Mouse (Mus musculus): Measurements from ENCODE around the gene Sf3b1. TPM values are rescaled to one million over a fixed set of nuclear protein-coding genes. Genes with fewer than 3 reads are reported as not detected.
A peak's percentile ranks its signal among the peaks of the same experiment; 100 is the strongest.

Sf3b1 gene
- polyA plus RNA-seq, 1 experiment from 2014 or later = 149 TPM

GRCm38 (mm10) chr1:55051671-55052070, 24.4 kb upstream of the Sf3b1 start:
- peaks cover 5% of the 10 kb centered on the region; the same call in 1 of the 2 replicates for H3K36me3 ChIP-seq (ENCODE audit: control insufficient read depth, insufficient read depth)
- peak overlapping the region; percentile 76 for H3K4me2 ChIP-seq (replicated peaks; ENCODE audit: low read depth)
- WGBS = 74% methylated on average over 3 of the region's 3 CpGs
- no peak overlapping the region for H3K4me3 ChIP-seq (ENCODE audit: low read depth, low read length)
- ATAC-seq = no peak
- H3K4me1 ChIP-seq (replicated peaks; ENCODE audit: control insufficient read depth, insufficient read depth, low read length) = 0 out of 2 replicates have a peak, but pooled peaks cover 4% of the 10 kb centered on the region
- no peaks in the 10 kb centered on the region for H3K27me3 ChIP-seq (replicated peaks; ENCODE audit: control insufficient read depth, insufficient read depth, low read length)
- H3K9ac ChIP-seq (ENCODE audit: low read depth, low read length) = no peak overlapping the region
- TF ChIP-seq CTCF (IDR thresholded peaks at IDR 0.05; ENCODE audit: low read depth) = no peak
- peak overlapping the region; percentile 72; the same call in 1 of the 2 replicates for H3K27ac ChIP-seq (ENCODE audit: low read depth, low read length)
- H3K9me3 ChIP-seq (ENCODE audit: control insufficient read depth) = 0 out of 2 replicates have a peak, but pooled peaks cover 3% of the 10 kb centered on the region

DNA sequence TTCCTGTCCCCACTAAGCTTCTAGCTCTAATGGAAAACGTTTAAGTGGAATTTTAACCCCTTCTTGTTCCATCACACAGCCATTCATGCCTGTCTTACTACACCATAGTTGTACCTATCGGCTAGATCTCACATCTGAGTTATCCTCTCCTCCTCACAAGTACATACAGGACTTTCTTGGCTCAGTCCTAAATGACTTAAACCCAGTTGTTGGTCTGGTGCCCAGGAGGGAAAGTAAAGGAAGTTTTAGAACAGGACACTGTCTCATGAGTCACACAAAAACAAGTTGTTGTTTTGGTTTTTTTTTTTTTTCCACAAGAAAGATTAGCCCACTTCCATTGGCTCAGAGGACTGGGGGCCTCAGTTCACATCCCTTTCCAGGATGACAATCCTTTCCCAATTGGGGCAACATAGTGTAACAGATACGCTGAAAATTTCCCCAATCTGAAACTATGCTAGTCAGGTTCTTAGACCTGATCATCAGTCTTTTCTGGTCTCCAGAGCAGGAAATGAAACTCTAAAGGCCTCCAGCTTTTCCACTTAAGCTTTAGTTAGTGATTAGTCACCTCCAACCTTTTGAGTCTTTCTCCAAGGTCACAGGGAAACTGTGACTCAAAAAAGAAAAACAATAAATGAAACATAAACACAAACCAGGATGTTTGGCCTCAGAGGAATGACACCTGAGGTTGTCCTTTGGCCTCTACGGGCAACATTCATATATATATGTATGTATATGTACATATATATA, 21.7 kb upstream of the Sf3b1 start:
- 62% methylated on average over 4 of the region's 4 CpGs for WGBS
- H3K27ac ChIP-seq (ENCODE audit: low read depth, low read length) = no peak overlapping the region
- TF ChIP-seq CTCF (IDR thresholded peaks at IDR 0.05; ENCODE audit: low read depth) = no peak

DNA sequence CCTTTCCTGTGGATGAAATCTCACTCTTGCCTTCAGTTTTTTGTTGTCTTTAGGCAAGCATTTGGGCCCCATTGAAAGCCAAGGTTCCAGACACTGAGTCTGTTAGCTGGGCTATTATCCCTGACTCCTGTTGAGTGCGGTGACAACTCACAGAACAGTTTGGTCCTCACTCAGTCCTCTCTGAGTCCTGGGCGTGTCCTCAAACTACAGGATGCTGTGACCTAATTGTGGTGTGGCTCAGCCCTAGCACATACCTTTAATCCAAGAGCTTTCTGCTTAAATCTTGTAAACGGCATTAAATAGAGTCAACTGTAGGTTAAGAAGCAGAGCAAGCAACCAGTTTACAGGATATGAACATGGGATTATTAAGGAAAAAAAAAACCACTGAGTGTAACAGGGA, 15.9 kb upstream of the Sf3b1 start:
- TF ChIP-seq CTCF (IDR thresholded peaks at IDR 0.05; ENCODE audit: low read depth) = no peak
- 82% methylated on average over 3 of the region's 3 CpGs for WGBS
- H3K27me3 ChIP-seq (replicated peaks; ENCODE audit: control insufficient read depth, insufficient read depth, low read length) = no peaks in the 10 kb centered on the region
- no peak overlapping the region for H3K9ac ChIP-seq (ENCODE audit: low read depth, low read length)
- no peak overlapping the region for H3K27ac ChIP-seq (ENCODE audit: low read depth, low read length)
- ATAC-seq = no peak
- H3K36me3 ChIP-seq (ENCODE audit: control insufficient read depth, insufficient read depth) = no peaks in the 10 kb centered on the region
- no peak overlapping the region for H3K4me2 ChIP-seq (replicated peaks; ENCODE audit: low read depth)
- H3K9me3 ChIP-seq (ENCODE audit: control insufficient read depth) = 0 out of 2 replicates have a peak, but pooled peaks cover 6% of the 10 kb centered on the region
- H3K4me1 ChIP-seq (replicated peaks; ENCODE audit: control insufficient read depth, insufficient read depth, low read length) = no peaks in the 10 kb centered on the region
- no peak overlapping the region for H3K4me3 ChIP-seq (ENCODE audit: low read depth, low read length)

More for the DNA sequence above, 21.7 kb upstream of the Sf3b1 start:
- H3K36me3 ChIP-seq (ENCODE audit: control insufficient read depth, insufficient read depth) = no peaks in the 10 kb centered on the region
- no peaks in the 10 kb centered on the region for H3K27me3 ChIP-seq (replicated peaks; ENCODE audit: control insufficient read depth, insufficient read depth, low read length)
- H3K4me1 ChIP-seq (replicated peaks; ENCODE audit: control insufficient read depth, insufficient read depth, low read length) = 0 out of 2 replicates have a peak, but pooled peaks cover 4% of the 10 kb centered on the region
- H3K4me3 ChIP-seq (ENCODE audit: low read depth, low read length) = no peak overlapping the region
- H3K4me2 ChIP-seq (replicated peaks; ENCODE audit: low read depth) = no peak overlapping the region
- H3K9me3 ChIP-seq (ENCODE audit: control insufficient read depth) = 0 out of 2 replicates have a peak, but pooled peaks cover 3% of the 10 kb centered on the region
- no peak overlapping the region for H3K9ac ChIP-seq (ENCODE audit: low read depth, low read length)
- no peak for ATAC-seq

GRCm38 (mm10) chr1:55042246-55042645, 15.0 kb upstream of the Sf3b1 start:
- no peak overlapping the region for H3K4me2 ChIP-seq (replicated peaks; ENCODE audit: low read depth)
- H3K9me3 ChIP-seq (ENCODE audit: control insufficient read depth) = 0 out of 2 replicates have a peak, but pooled peaks cover 6% of the 10 kb centered on the region
- no peak overlapping the region for H3K4me3 ChIP-seq (ENCODE audit: low read depth, low read length)
- no peaks in the 10 kb centered on the region for H3K4me1 ChIP-seq (replicated peaks; ENCODE audit: control insufficient read depth, insufficient read depth, low read length)
- no peaks in the 10 kb centered on the region for H3K36me3 ChIP-seq (ENCODE audit: control insufficient read depth, insufficient read depth)
- H3K9ac ChIP-seq (ENCODE audit: low read depth, low read length) = no peak overlapping the region
- ATAC-seq = no peak
- no peak overlapping the region for H3K27ac ChIP-seq (ENCODE audit: low read depth, low read length)
- peak; percentile 34; the same call in 1 of the 2 replicates for TF ChIP-seq CTCF (IDR thresholded peaks at IDR 0.05; ENCODE audit: low read depth)
- H3K27me3 ChIP-seq (replicated peaks; ENCODE audit: control insufficient read depth, insufficient read depth, low read length) = no peaks in the 10 kb centered on the region
- 69% methylated on average over 1 of the region's 1 CpGs for WGBS

DNA sequence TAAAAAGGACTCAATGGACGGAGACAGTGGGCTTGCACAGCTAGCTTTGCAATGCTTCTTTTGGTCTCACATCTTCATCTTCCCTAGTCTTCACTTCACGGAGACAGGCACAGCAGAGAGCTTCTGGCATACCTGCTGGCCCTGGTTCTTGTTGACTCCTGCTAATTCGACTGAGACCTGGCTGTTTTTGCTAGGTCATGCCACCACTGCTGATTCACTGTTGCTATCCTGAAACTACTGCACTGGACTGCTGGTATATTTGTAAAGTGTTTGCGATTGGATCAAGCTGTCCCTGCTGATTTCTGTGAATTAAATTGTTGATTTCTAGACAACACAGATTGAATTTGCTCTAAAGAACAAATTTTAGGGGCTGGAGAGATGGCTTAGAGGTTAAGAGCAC, 14.4 kb upstream of the Sf3b1 start:
- TF ChIP-seq CTCF (IDR thresholded peaks at IDR 0.05; ENCODE audit: low read depth) = no peak
- H3K9ac ChIP-seq (ENCODE audit: low read depth, low read length) = no peak overlapping the region
- no peaks in the 10 kb centered on the region for H3K4me1 ChIP-seq (replicated peaks; ENCODE audit: control insufficient read depth, insufficient read depth, low read length)
- H3K4me2 ChIP-seq (replicated peaks; ENCODE audit: low read depth) = no peak overlapping the region
- ATAC-seq = no peak
- no peaks in the 10 kb centered on the region for H3K27me3 ChIP-seq (replicated peaks; ENCODE audit: control insufficient read depth, insufficient read depth, low read length)
- no peaks in the 10 kb centered on the region for H3K36me3 ChIP-seq (ENCODE audit: control insufficient read depth, insufficient read depth)
- WGBS = 87% methylated on average over 4 of the region's 4 CpGs
- no peak overlapping the region for H3K27ac ChIP-seq (ENCODE audit: low read depth, low read length)
- H3K9me3 ChIP-seq (ENCODE audit: control insufficient read depth) = 0 out of 2 replicates have a peak, but pooled peaks cover 6% of the 10 kb centered on the region
- no peak overlapping the region for H3K4me3 ChIP-seq (ENCODE audit: low read depth, low read length)

- ATAC-seq = no peak
- Histone ChIP-seq H3K27ac (ENCODE audit: low read depth, low read length) (no peak overlapping the region), H3K4me1 (replicated peaks; ENCODE audit: control insufficient read depth, insufficient read depth, low read length) (no peaks in the 10 kb centered on the region), H3K27me3 (replicated peaks; ENCODE audit: control insufficient read depth, insufficient read depth, low read length) (no peaks in the 10 kb centered on the region), H3K4me3 (ENCODE audit: low read depth, low read length) (no peak overlapping the region), H3K9me3 (ENCODE audit: control insufficient read depth) (0 out of 2 replicates have a peak, but pooled peaks cover 6% of the 10 kb centered on the region), H3K36me3 (ENCODE audit: control insufficient read depth, insufficient read depth) (no peaks in the 10 kb centered on the region), H3K4me2 (replicated peaks; ENCODE audit: low read depth) (no peak overlapping the region), H3K9ac (ENCODE audit: low read depth, low read length) (no peak overlapping the region)
- no peak for TF ChIP-seq CTCF (IDR thresholded peaks at IDR 0.05; ENCODE audit: low read depth)
- 92% methylated on average over 1 of the region's 1 CpGs for WGBS
Observed at GRCm38 (mm10) chr1:55039944-55040343, 12.7 kb upstream of the Sf3b1 start.
